Mouse (Mus musculus) erythroblast, embryonic 14.5 days (primary cell): ENCODE measurements around the gene Chsy1.

Experiments used
- GATA1 ChIP-seq: IDR thresholded peaks from 2 replicates; pipeline ENCODE4 v1.6.1; 2012; ENCODE audit warnings: low read length, inconsistent platforms, mixed read lengths
- TAL1 ChIP-seq: IDR thresholded peaks from 3 replicates; pipeline ENCODE4 v1.6.1; 2012; ENCODE audit warnings: low read length, inconsistent platforms, mixed read lengths

GRCm38 (mm10) chr7:66149506-66149905, 40.2 kb downstream of the Chsy1 start:
- no peak for TF ChIP-seq GATA1
- TF ChIP-seq TAL1: no peak
